Mouse (Mus musculus) bone marrow macrophage, adult 2 months (primary cell): ENCODE measurements around the gene Mib2. TPM values are rescaled to one million over a fixed set of nuclear protein-coding genes. Genes with fewer than 3 reads are reported as not detected.
"Not testable (repeated sequence)": the region's sequence is repeated elsewhere in the genome, so short reads cannot be mapped to it uniquely, and the experiment has no call there.

Experiments
- H3K27ac ChIP-seq: 2 replicates; pipeline ENCODE4 v1.5.1; 2012; ENCODE audit warnings: low read depth, low read length; ENCODE audit not compliant: insufficient read depth
- H3K4me1 ChIP-seq: 2 replicates; pipeline ENCODE4 v1.6.1; 2012; ENCODE audit warnings: low read length; ENCODE audit not compliant: control insufficient read depth, insufficient read depth
- H3K4me3 ChIP-seq: 2 replicates; pipeline ENCODE4 v1.5.1; 2012; ENCODE audit warnings: mild to moderate bottlenecking, low read length, moderate library complexity; ENCODE audit not compliant: insufficient read depth
- CTCF ChIP-seq: IDR thresholded peaks from 2 replicates; pipeline ENCODE4 v1.5.1; 2012; ENCODE audit warnings: low read depth, mild to moderate bottlenecking, low read length, moderate library complexity
- POLR2A ChIP-seq: IDR thresholded peaks from 2 replicates; pipeline ENCODE4 v1.6.1; 2012; ENCODE audit warnings: mild to moderate bottlenecking, low read depth, low read length, borderline replicate concordance
- polyA plus RNA-seq: library from polyadenylated mRNA; stranded (reverse); fragments of >200 nt; gene quantifications from 2 replicates; pipeline ENCODE4 v1.2.4, GENCODE M21; 2012; ENCODE audit not compliant: missing spikeins, insufficient read depth, insufficient read length

The Mib2 gene
- polyA plus RNA-seq, 1 experiment: 39.9 TPM

GRCm38 (mm10) chr4:155696261-155697255 lies 27.6 kb upstream of the Mib2 start:
- Histone ChIP-seq H3K4me3 (peak overlapping the region; percentile 73), H3K4me1 (peaks cover 30% of the 10 kb centered on the region), H3K27ac (peak overlapping the region; percentile 68)
- no peak for TF ChIP-seq POLR2A
- no peak for TF ChIP-seq CTCF

GRCm38 (mm10) chr4:155695531-155696062 lies 26.6 kb upstream of the Mib2 start:
- H3K27ac ChIP-seq: no peak overlapping the region
- H3K4me1 ChIP-seq: peaks cover 30% of the 10 kb centered on the region
- peak overlapping the region; percentile 73 for H3K4me3 ChIP-seq
- TF ChIP-seq CTCF (no peak), POLR2A (no peak)

- H3K27ac ChIP-seq: peak overlapping the region; percentile 15
These were observed 25.7 kb upstream of the Mib2 start for GRCm38 (mm10) chr4:155694482-155695401.

GRCm38 (mm10) chr4:155694111-155694481 lies 25.1 kb upstream of the Mib2 start, which contains the start of gene Fndc10:
Gene Fndc10 (plus strand): TSS chr4:155694342.
- Histone ChIP-seq H3K4me1 (peaks cover 27% of the 10 kb centered on the region), H3K27ac (peak within 1 kb of the TSS; percentile 15), H3K4me3 (peak within 1 kb of the TSS; percentile 73)
- no peak for TF ChIP-seq CTCF
- TF ChIP-seq POLR2A: no peak

More at GRCm38 (mm10) chr4:155694482-155695401, 25.7 kb upstream of the Mib2 start:
- TF ChIP-seq POLR2A (no peak), CTCF (no peak)
- Histone ChIP-seq H3K4me1 (peaks cover 30% of the 10 kb centered on the region), H3K4me3 (peak overlapping the region; percentile 73)

GRCm38 (mm10) chr4:155692421-155692820 lies 23.4 kb upstream of the Mib2 start:
- H3K4me1 ChIP-seq: peaks cover 15% of the 10 kb centered on the region
- no peak overlapping the region for H3K4me3 ChIP-seq
- H3K27ac ChIP-seq: no peak overlapping the region
- TF ChIP-seq CTCF (no peak), POLR2A (no peak)

- peaks cover 3% of the 10 kb centered on the region for H3K4me1 ChIP-seq
- TF ChIP-seq CTCF: no peak
- TF ChIP-seq POLR2A: no peak
- no peak overlapping the region for H3K27ac ChIP-seq
- no peak overlapping the region for H3K4me3 ChIP-seq
These were observed 21.8 kb upstream of the Mib2 start for GRCm38 (mm10) chr4:155690571-155691375.

- not testable (repeated sequence) for H3K4me3 ChIP-seq, H3K27ac ChIP-seq, H3K4me1 ChIP-seq
These were observed 18.8 kb upstream of the Mib2 start for GRCm38 (mm10) chr4:155687764-155688163.

DNA sequence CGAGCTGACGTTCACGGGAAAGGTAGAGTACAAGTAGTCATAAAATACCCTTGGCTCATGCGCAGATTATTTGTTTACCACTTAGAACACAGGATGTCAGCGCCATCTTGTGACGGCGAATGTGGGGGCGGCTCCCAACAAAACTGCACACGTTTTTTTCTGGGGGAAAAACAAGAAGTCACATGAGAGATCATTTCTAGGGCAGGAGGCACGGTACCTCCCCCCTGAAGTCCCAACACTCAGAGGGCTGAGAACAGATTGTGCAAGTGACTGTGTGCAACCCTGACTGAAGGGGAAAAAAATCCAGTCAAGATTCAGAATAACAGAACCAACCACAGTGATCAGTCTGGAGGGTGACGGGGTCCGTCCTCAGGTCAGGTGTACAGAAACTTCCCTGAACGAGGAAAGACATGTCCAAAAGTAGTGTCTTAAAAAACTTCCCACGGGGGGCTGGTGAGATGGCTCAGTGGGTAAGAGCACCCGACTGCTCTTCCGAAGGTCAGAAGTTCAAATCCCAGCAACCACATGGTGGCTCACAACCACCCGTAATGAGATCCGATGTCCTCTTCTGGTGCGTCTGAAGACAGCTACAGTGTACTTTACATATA lies 14.8 kb upstream of the Mib2 start:
- not testable (repeated sequence) for H3K27ac ChIP-seq, H3K4me1 ChIP-seq, H3K4me3 ChIP-seq

DNA sequence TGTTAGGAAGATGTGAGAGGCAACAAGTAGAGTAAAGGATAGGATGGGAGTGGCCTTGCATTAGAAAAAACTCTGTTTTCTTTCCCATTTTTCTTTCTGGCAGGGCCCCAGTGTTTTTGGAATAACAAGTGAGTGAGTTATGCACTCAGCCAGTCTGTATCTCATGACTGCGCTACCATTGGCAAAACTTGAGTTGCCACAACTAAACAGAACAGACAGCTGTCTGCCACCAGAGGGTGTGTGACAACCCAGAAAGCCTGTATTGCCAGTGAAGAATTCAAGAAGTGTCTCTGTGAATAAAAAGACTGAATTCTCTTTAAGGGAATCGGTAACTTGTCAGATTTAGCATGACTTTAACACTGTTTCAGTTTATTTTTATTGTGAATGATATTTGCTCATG lies 7.0 kb upstream of the Mib2 start:
- no peak overlapping the region for H3K27ac ChIP-seq
- H3K4me3 ChIP-seq: no peak overlapping the region
- TF ChIP-seq POLR2A: no peak
- no peak for TF ChIP-seq CTCF
- no peaks in the 10 kb centered on the region for H3K4me1 ChIP-seq
